Mouse (Mus musculus) kidney, embryonic 15.5 days (tissue): ENCODE measurements around the gene Pcgf5. TPM values are rescaled to one million over a fixed set of nuclear protein-coding genes. Genes with fewer than 3 reads are reported as not detected.

ENCODE experiments used
- ATAC-seq: fragments of 200-750 bp; cut with Nextera tagmentation; replicated peaks from 2 replicates; pipeline ENCODE4 v1.8.0; 2017; ENCODE audit warnings: moderate TSS enrichment; ENCODE audit not compliant: low FRiP score
- H3K27ac ChIP-seq: fragments of 300-500 bp; sonication (generic); 2 replicates; pipeline ENCODE4 v1.5.1; 2015; ENCODE audit warnings: mild to moderate bottlenecking, inconsistent platforms
- H3K27me3 ChIP-seq: fragments of 300-500 bp; sonication (generic); 2 replicates; pipeline ENCODE4 v1.6.1; 2015; ENCODE audit warnings: inconsistent platforms
- H3K36me3 ChIP-seq: fragments of 300-500 bp; sonication (generic); 2 replicates; pipeline ENCODE4 v1.6.1; 2015; ENCODE audit warnings: inconsistent platforms
- H3K4me1 ChIP-seq: fragments of 300-500 bp; sonication (generic); 2 replicates; pipeline ENCODE4 v1.6.1; 2015; ENCODE audit warnings: inconsistent platforms
- H3K4me2 ChIP-seq: fragments of 300-500 bp; sonication (generic); 2 replicates; pipeline ENCODE4 v1.6.1; 2015; ENCODE audit warnings: moderate library complexity, mild to moderate bottlenecking, inconsistent platforms
- H3K4me3 ChIP-seq: fragments of 300-500 bp; sonication (generic); replicated peaks from 2 replicates; pipeline ENCODE4 v1.5.1; 2015; ENCODE audit warnings: mild to moderate bottlenecking, inconsistent platforms
- H3K9ac ChIP-seq: fragments of 300-500 bp; sonication (generic); 2 replicates; pipeline ENCODE4 v1.6.1; 2015; ENCODE audit warnings: mild to moderate bottlenecking, inconsistent platforms
- H3K9me3 ChIP-seq: fragments of 300-500 bp; sonication (generic); replicated peaks from 2 replicates; pipeline ENCODE4 v1.6.1; 2016; ENCODE audit warnings: inconsistent platforms
- WGBS: fragments of 180-500 bp; shearing (Covaris S2); methylation state at CpG from one replicate; pipeline ENCODE4 v1.1.7; 2015; ENCODE audit warnings: mixed read lengths; 5-methylcytosine and 5-hydroxymethylcytosine counted together
- polyA plus RNA-seq: library from polyadenylated mRNA; unstranded; fragments of >200 nt; fragmentation: Nextera tagmentation; extraction: Ambion mirVana; gene quantifications from 2 replicates; pipeline ENCODE4 v1.2.1, GENCODE M21; 2015

Pcgf5 gene
- polyA plus RNA-seq, 1 experiment from 2014 or later, result 8.7 TPM

GRCm38 (mm10) chr19:36350870-36351269 is 2.8 kb downstream of the Pcgf5 start:
- H3K27me3 ChIP-seq, result peaks cover 58% of the 10 kb centered on the region
- 94% methylated on average over 9 of the region's 9 CpGs for WGBS
- no peak for ATAC-seq
- H3K36me3 ChIP-seq, result no peaks in the 10 kb centered on the region
- H3K4me2 ChIP-seq, result no peak overlapping the region
- H3K9me3 ChIP-seq, result no peaks in the 10 kb centered on the region
- H3K9ac ChIP-seq, result no peak overlapping the region
- no peak overlapping the region for H3K27ac ChIP-seq
- peaks cover 5% of the 10 kb centered on the region for H3K4me1 ChIP-seq
- H3K4me3 ChIP-seq, result no peak overlapping the region

GRCm38 (mm10) chr19:36362541-36362940 is 14.4 kb downstream of the Pcgf5 start:
- no peak for ATAC-seq
- H3K27ac ChIP-seq, result no peak overlapping the region
- 89% methylated on average over 5 of the region's 5 CpGs for WGBS
- H3K4me1 ChIP-seq, result no peaks in the 10 kb centered on the region
- H3K27me3 ChIP-seq, result no peaks in the 10 kb centered on the region
- H3K4me2 ChIP-seq, result no peak overlapping the region
- no peaks in the 10 kb centered on the region for H3K36me3 ChIP-seq
- no peak overlapping the region for H3K4me3 ChIP-seq
- no peak overlapping the region for H3K9ac ChIP-seq
- no peaks in the 10 kb centered on the region for H3K9me3 ChIP-seq

- Histone ChIP-seq H3K9me3 (no peaks in the 10 kb centered on the region), H3K27me3 (no peaks in the 10 kb centered on the region), H3K27ac (no peak overlapping the region), H3K4me1 (no peaks in the 10 kb centered on the region), H3K36me3 (no peaks in the 10 kb centered on the region), H3K9ac (no peak overlapping the region), H3K4me3 (no peak overlapping the region), H3K4me2 (no peak overlapping the region)
- ATAC-seq, result no peak
- WGBS, result 91% methylated on average over 8 of the region's 8 CpGs
Observed at GRCm38 (mm10) chr19:36364757-36365156, 16.6 kb downstream of the Pcgf5 start.

- Histone ChIP-seq H3K9me3 (no peaks in the 10 kb centered on the region), H3K4me3 (no peak overlapping the region), H3K4me1 (no peaks in the 10 kb centered on the region), H3K4me2 (no peak overlapping the region), H3K27me3 (no peaks in the 10 kb centered on the region), H3K27ac (no peak overlapping the region), H3K9ac (no peak overlapping the region), H3K36me3 (no peaks in the 10 kb centered on the region)
- 82% methylated on average over 10 of the region's 10 CpGs for WGBS
- no peak for ATAC-seq
Observed at GRCm38 (mm10) chr19:36371478-36371877, 23.4 kb downstream of the Pcgf5 start.

GRCm38 (mm10) chr19:36373056-36373621 is 25.0 kb downstream of the Pcgf5 start:
- WGBS, result 25% methylated on average over 6 of the region's 6 CpGs
- ATAC-seq, result no peak

GRCm38 (mm10) chr19:36375200-36375783 is 27.2 kb downstream of the Pcgf5 start:
- Histone ChIP-seq H3K27me3 (no peaks in the 10 kb centered on the region), H3K9ac (no peak overlapping the region), H3K27ac (no peak overlapping the region), H3K4me3 (no peak overlapping the region), H3K9me3 (no peaks in the 10 kb centered on the region), H3K36me3 (no peaks in the 10 kb centered on the region), H3K4me1 (no peaks in the 10 kb centered on the region), H3K4me2 (no peak overlapping the region)
- 75% methylated on average over 11 of the region's 11 CpGs for WGBS
- no peak for ATAC-seq

More at GRCm38 (mm10) chr19:36373056-36373621, 25.0 kb downstream of the Pcgf5 start:
- H3K36me3 ChIP-seq, result no peaks in the 10 kb centered on the region
- no peaks in the 10 kb centered on the region for H3K4me1 ChIP-seq
- no peak overlapping the region for H3K4me2 ChIP-seq
- H3K9ac ChIP-seq, result no peak overlapping the region
- H3K27ac ChIP-seq, result no peak overlapping the region
- H3K27me3 ChIP-seq, result no peaks in the 10 kb centered on the region
- no peak overlapping the region for H3K4me3 ChIP-seq
- no peaks in the 10 kb centered on the region for H3K9me3 ChIP-seq

- no peak overlapping the region for H3K9ac ChIP-seq
- WGBS, result 94% methylated on average over 7 of the region's 7 CpGs
- no peak for ATAC-seq
- H3K4me3 ChIP-seq, result no peak overlapping the region
- H3K4me1 ChIP-seq, result no peaks in the 10 kb centered on the region
- no peaks in the 10 kb centered on the region for H3K9me3 ChIP-seq
- no peaks in the 10 kb centered on the region for H3K36me3 ChIP-seq
- no peaks in the 10 kb centered on the region for H3K27me3 ChIP-seq
- H3K27ac ChIP-seq, result no peak overlapping the region
- no peak overlapping the region for H3K4me2 ChIP-seq
Observed at GRCm38 (mm10) chr19:36377729-36378128, 29.6 kb downstream of the Pcgf5 start.

- Histone ChIP-seq H3K9ac (no peak overlapping the region), H3K27ac (no peak overlapping the region), H3K4me1 (no peaks in the 10 kb centered on the region), H3K4me2 (no peak overlapping the region), H3K27me3 (no peaks in the 10 kb centered on the region), H3K4me3 (no peak overlapping the region), H3K9me3 (no peaks in the 10 kb centered on the region), H3K36me3 (no peaks in the 10 kb centered on the region)
- no peak for ATAC-seq
- 74% methylated on average over 15 of the region's 15 CpGs for WGBS
Observed at GRCm38 (mm10) chr19:36378511-36379232, 30.6 kb downstream of the Pcgf5 start.

GRCm38 (mm10) chr19:36382901-36383300 is 34.8 kb downstream of the Pcgf5 start:
- 86% methylated on average over 3 of the region's 3 CpGs for WGBS
- H3K4me3 ChIP-seq, result no peak overlapping the region
- H3K36me3 ChIP-seq, result no peaks in the 10 kb centered on the region
- H3K4me2 ChIP-seq, result no peak overlapping the region
- H3K9ac ChIP-seq, result no peak overlapping the region
- ATAC-seq, result no peak
- H3K9me3 ChIP-seq, result no peaks in the 10 kb centered on the region
- no peaks in the 10 kb centered on the region for H3K4me1 ChIP-seq
- H3K27ac ChIP-seq, result no peak overlapping the region
- no peaks in the 10 kb centered on the region for H3K27me3 ChIP-seq

GRCm38 (mm10) chr19:36383977-36384376 is 35.9 kb downstream of the Pcgf5 start:
- 67% methylated on average over 5 of the region's 5 CpGs for WGBS
- Histone ChIP-seq H3K9me3 (no peaks in the 10 kb centered on the region), H3K27ac (no peak overlapping the region), H3K36me3 (no peaks in the 10 kb centered on the region), H3K4me1 (no peaks in the 10 kb centered on the region), H3K4me3 (no peak overlapping the region), H3K27me3 (no peaks in the 10 kb centered on the region), H3K9ac (no peak overlapping the region), H3K4me2 (no peak overlapping the region)
- ATAC-seq, result no peak

- Histone ChIP-seq H3K9ac (no peak overlapping the region), H3K4me3 (no peak overlapping the region), H3K4me2 (no peak overlapping the region), H3K9me3 (no peaks in the 10 kb centered on the region), H3K4me1 (no peaks in the 10 kb centered on the region), H3K36me3 (no peaks in the 10 kb centered on the region), H3K27me3 (no peaks in the 10 kb centered on the region), H3K27ac (no peak overlapping the region)
- WGBS, result 19% methylated on average over 2 of the region's 2 CpGs
- ATAC-seq, result no peak
Observed at GRCm38 (mm10) chr19:36384426-36384825, 36.3 kb downstream of the Pcgf5 start.

- Histone ChIP-seq H3K27me3 (no peaks in the 10 kb centered on the region), H3K27ac (no peak overlapping the region), H3K4me2 (no peak overlapping the region), H3K4me1 (no peaks in the 10 kb centered on the region), H3K9me3 (no peaks in the 10 kb centered on the region), H3K36me3 (no peaks in the 10 kb centered on the region), H3K9ac (no peak overlapping the region), H3K4me3 (no peak overlapping the region)
- 81% methylated on average over 5 of the region's 5 CpGs for WGBS
- ATAC-seq, result no peak
Observed at GRCm38 (mm10) chr19:36388502-36388901, 40.4 kb downstream of the Pcgf5 start.
